Mouse (Mus musculus) CD4-positive, CD25-positive, alpha-beta regulatory T cell, adult 4 months (primary cell): ENCODE data around the gene Eif5a. TPM values are rescaled to one million over a fixed set of nuclear protein-coding genes. Genes with fewer than 3 reads are reported as not detected.
"Not testable (repeated sequence)": the region's sequence is repeated elsewhere in the genome, so short reads cannot be mapped to it uniquely, and the experiment has no call there.

Experiments used
- ATAC-seq: one replicate; pipeline ENCODE4 v1.8.0; 2017
- polyA plus RNA-seq, 2 experiments: library from polyadenylated mRNA; unstranded; fragments of 100-300 nt; shearing (Covaris generic); gene quantifications; one replicate each; pipeline ENCODE4 v1.2.1; 2017

Eif5a gene
- polyA plus RNA-seq, 2 experiments from 2014 or later = 1,067 to 1,377 TPM

- no peak for ATAC-seq
Observed at GRCm38 (mm10) chr11:69945997-69946891, 24.5 kb upstream of the Eif5a start.

- no peak for ATAC-seq
Observed at GRCm38 (mm10) chr11:69945216-69945615, 23.5 kb upstream of the Eif5a start.

GRCm38 (mm10) chr11:69940962-69941361 is 19.2 kb upstream of the Eif5a start:
- no peak for ATAC-seq

- ATAC-seq = no peak
Observed at GRCm38 (mm10) chr11:69939731-69940130, 18.0 kb upstream of the Eif5a start.

GRCm38 (mm10) chr11:69939181-69939580 is 17.4 kb upstream of the Eif5a start:
- ATAC-seq = no peak

GRCm38 (mm10) chr11:69938401-69938979 is 16.7 kb upstream of the Eif5a start:
- ATAC-seq = no peak

GRCm38 (mm10) chr11:69937834-69938233 is 16.1 kb upstream of the Eif5a start:
- no peak for ATAC-seq

- ATAC-seq = no peak
Observed at GRCm38 (mm10) chr11:69937385-69937784, 15.6 kb upstream of the Eif5a start.

GRCm38 (mm10) chr11:69936714-69937347 is 15.1 kb upstream of the Eif5a start:
- ATAC-seq = no peak

GRCm38 (mm10) chr11:69936156-69936555 is 14.4 kb upstream of the Eif5a start:
- ATAC-seq = no peak

GRCm38 (mm10) chr11:69935137-69935879 is 13.6 kb upstream of the Eif5a start, which contains the start of gene Ybx2:
TSS of gene Ybx2 (plus strand) at chr11:69935796.
- peak; percentile 83 for ATAC-seq

- ATAC-seq = no peak
Observed at GRCm38 (mm10) chr11:69934681-69935080, 12.9 kb upstream of the Eif5a start.

GRCm38 (mm10) chr11:69934169-69934568 is 12.4 kb upstream of the Eif5a start:
- peak; percentile 75 for ATAC-seq

GRCm38 (mm10) chr11:69933066-69933465 is 11.3 kb upstream of the Eif5a start:
- no peak for ATAC-seq

- no peak for ATAC-seq
Observed at GRCm38 (mm10) chr11:69932254-69932653, 10.5 kb upstream of the Eif5a start.

- no peak for ATAC-seq
Observed at GRCm38 (mm10) chr11:69931769-69932168, 10.0 kb upstream of the Eif5a start.

- ATAC-seq = no peak
Observed at GRCm38 (mm10) chr11:69930967-69931537, 9.3 kb upstream of the Eif5a start.

- ATAC-seq = not testable (repeated sequence)
Observed at GRCm38 (mm10) chr11:69930176-69930575, 8.4 kb upstream of the Eif5a start.

- no peak for ATAC-seq
Observed at GRCm38 (mm10) chr11:69929712-69930111, 8.0 kb upstream of the Eif5a start.

GRCm38 (mm10) chr11:69927501-69927900 is 5.7 kb upstream of the Eif5a start:
- no peak for ATAC-seq

GRCm38 (mm10) chr11:69922796-69923195 is 1.0 kb upstream of the Eif5a start:
- ATAC-seq = no peak

GRCm38 (mm10) chr11:69922012-69922756 is 426 bp upstream of the Eif5a start:
- ATAC-seq = no peak
